Mouse (Mus musculus): ENCODE data around the gene Ipo11. TPM values are rescaled to one million over a fixed set of nuclear protein-coding genes. Genes with fewer than 3 reads are reported as not detected.

Ipo11 gene
- 47.4 and 50.1 TPM in 2 replicates for polyA plus RNA-seq (2012; rRNA removed)

GRCm38 (mm10) chr13:106936256-106937137 lies at the start of gene Ipo11:
Ipo11 (minus strand) TSS chr13:106936958.

GRCm38 (mm10) chr13:106946594-106947540 lies 10.1 kb upstream of the Ipo11 start, which contains the start of gene Dimt1:
Dimt1 (plus strand) TSS chr13:106947127.

Other genes with a start within 250 kb of the Ipo11 start
- gene Dimt1, start 10.2 kb upstream of the Ipo11 start, polyA plus RNA-seq (2012; rRNA removed) = 21.4 and 30.8 TPM in 2 replicates
- gene Kif2a, start 85.2 kb upstream of the Ipo11 start, polyA plus RNA-seq (2012; rRNA removed) = 40.5 and 63.7 TPM in 2 replicates